Mouse (Mus musculus): ENCODE data around the gene Tm7sf3. TPM values are rescaled to one million over a fixed set of nuclear protein-coding genes. Genes with fewer than 3 reads are reported as not detected.
A peak's percentile ranks its signal among the peaks of the same experiment; 100 is the strongest.

The Tm7sf3 gene
- polyA plus RNA-seq, 1 experiment from 2014 or later: 32.3 TPM

DNA sequence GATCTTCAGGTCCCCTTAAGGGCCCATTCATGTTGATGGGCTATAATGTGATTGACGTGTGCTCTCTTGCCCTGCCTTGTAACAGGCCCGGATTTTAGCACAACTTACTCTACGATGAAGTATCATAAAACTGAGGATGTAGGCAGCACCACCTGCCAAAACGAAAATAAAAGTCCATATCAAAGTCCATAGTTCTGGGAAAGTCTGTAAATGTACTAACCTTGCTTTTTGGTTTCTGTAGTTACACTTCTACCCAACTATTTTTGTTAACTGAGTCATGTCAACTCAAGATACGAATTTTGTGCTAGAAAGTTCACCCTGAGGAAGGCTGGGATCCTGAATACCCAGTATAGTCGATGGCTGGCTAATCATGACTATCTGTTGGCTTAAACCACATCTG is 1.6 kb downstream of the Tm7sf3 start:
- Histone ChIP-seq H3K36me3 (ENCODE audit: control insufficient read depth, insufficient read depth, low read length) (no peaks in the 10 kb centered on the region), H3K27ac (ENCODE audit: low read length) (no peak overlapping the region), H3K4me2 (ENCODE audit: low read depth, low read length) (no peak overlapping the region), H3K27me3 (ENCODE audit: control insufficient read depth, insufficient read depth, low read length) (0 out of 2 replicates have a peak, but pooled peaks cover 6% of the 10 kb centered on the region), H3K4me1 (ENCODE audit: control insufficient read depth, insufficient read depth, low read length) (peaks cover 8% of the 10 kb centered on the region), H3K9me3 (replicated peaks; ENCODE audit: control insufficient read depth, low read length) (no peaks in the 10 kb centered on the region), H3K9ac (ENCODE audit: low read length) (no peak overlapping the region), H3K4me3 (replicated peaks; ENCODE audit: low read length) (no peak overlapping the region)
- no peak for ATAC-seq (ENCODE audit: insufficient read depth, low FRiP score)
- WGBS: 80% methylated on average over 6 of the region's 6 CpGs

DNA sequence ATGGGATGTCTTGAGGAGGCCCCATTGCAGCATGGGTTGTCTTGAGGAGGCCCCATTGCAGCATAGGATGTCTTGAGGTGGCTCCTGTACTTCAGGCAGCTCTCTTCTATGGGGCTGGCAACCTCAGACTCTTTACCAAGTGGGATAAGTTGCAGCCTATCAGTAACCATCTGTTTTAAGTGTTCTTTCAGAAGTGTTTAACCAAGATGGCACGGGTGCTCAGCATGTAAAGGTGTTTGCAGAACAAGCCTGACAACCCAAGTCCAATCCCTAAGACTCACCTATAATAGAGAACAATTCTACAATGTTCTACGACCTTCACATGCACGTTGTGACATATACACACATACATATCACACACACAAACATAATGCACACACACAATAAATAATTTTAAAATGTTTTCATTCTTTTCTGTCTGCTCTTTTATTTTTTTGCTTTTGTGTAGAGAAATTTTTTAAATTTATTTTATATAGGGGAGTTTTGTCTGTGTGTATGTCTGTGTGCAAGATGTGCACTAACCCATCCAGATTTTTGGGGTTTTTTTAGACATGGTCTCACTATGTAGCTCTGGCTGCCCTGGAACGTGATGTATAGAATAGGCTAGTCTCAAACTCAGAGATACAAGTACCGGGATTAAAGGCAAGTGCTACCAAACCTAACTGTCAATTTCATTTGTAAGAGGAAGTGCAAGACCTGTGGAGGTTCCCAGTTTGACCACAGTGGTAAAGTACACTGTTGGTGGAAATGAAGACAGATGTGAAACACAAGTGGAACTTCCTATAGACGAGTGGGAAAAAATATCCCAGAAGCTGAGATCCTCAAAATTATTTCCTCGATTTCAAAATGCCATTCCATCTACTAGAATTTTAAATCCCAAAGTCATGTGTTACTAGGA is 2.3 kb downstream of the Tm7sf3 start:
- H3K9me3 ChIP-seq (replicated peaks; ENCODE audit: control insufficient read depth, low read length): no peaks in the 10 kb centered on the region
- no peak overlapping the region for H3K4me2 ChIP-seq (ENCODE audit: low read depth, low read length)
- no peak overlapping the region for H3K4me3 ChIP-seq (replicated peaks; ENCODE audit: low read length)
- no peak overlapping the region for H3K27ac ChIP-seq (ENCODE audit: low read length)
- H3K9ac ChIP-seq (ENCODE audit: low read length): no peak overlapping the region
- H3K36me3 ChIP-seq (ENCODE audit: control insufficient read depth, insufficient read depth, low read length): no peaks in the 10 kb centered on the region
- 0 out of 2 replicates have a peak, but pooled peaks cover 6% of the 10 kb centered on the region for H3K27me3 ChIP-seq (ENCODE audit: control insufficient read depth, insufficient read depth, low read length)
- peaks cover 8% of the 10 kb centered on the region for H3K4me1 ChIP-seq (ENCODE audit: control insufficient read depth, insufficient read depth, low read length)
- ATAC-seq (ENCODE audit: insufficient read depth, low FRiP score): no peak
- WGBS: 80% methylated on average over 7 of the region's 7 CpGs

DNA sequence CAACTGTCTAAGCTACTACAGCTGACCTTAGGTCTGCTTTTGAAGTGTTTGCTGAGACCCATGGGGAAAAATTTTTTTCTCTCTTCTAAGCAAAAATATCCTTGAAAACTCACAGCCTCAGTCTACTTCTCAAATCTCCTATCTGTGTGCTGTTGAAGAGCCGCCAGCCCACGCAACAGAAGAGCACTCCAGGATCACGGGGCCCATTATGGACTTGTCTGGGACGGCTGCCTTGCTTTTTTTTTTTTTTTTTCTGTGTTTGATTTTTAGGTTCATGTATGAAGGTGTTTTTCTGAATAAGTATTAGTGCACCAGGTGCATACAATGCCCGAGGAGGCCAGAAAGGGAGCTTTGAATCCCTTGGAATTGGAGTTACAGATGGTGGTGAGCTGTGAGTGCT is 6.1 kb downstream of the Tm7sf3 start:
- Histone ChIP-seq H3K4me2 (ENCODE audit: low read depth, low read length) (no peak overlapping the region), H3K27me3 (ENCODE audit: control insufficient read depth, insufficient read depth, low read length) (0 out of 2 replicates have a peak, but pooled peaks cover 3% of the 10 kb centered on the region), H3K9ac (ENCODE audit: low read length) (no peak overlapping the region), H3K36me3 (ENCODE audit: control insufficient read depth, insufficient read depth, low read length) (no peaks in the 10 kb centered on the region), H3K27ac (ENCODE audit: low read length) (no peak overlapping the region), H3K4me3 (replicated peaks; ENCODE audit: low read length) (no peak overlapping the region), H3K9me3 (replicated peaks; ENCODE audit: control insufficient read depth, low read length) (no peaks in the 10 kb centered on the region), H3K4me1 (ENCODE audit: control insufficient read depth, insufficient read depth, low read length) (peaks cover 4% of the 10 kb centered on the region; the same call in 1 of the 2 replicates)
- 86% methylated on average over 5 of the region's 5 CpGs for WGBS
- ATAC-seq (ENCODE audit: insufficient read depth, low FRiP score): no peak

DNA sequence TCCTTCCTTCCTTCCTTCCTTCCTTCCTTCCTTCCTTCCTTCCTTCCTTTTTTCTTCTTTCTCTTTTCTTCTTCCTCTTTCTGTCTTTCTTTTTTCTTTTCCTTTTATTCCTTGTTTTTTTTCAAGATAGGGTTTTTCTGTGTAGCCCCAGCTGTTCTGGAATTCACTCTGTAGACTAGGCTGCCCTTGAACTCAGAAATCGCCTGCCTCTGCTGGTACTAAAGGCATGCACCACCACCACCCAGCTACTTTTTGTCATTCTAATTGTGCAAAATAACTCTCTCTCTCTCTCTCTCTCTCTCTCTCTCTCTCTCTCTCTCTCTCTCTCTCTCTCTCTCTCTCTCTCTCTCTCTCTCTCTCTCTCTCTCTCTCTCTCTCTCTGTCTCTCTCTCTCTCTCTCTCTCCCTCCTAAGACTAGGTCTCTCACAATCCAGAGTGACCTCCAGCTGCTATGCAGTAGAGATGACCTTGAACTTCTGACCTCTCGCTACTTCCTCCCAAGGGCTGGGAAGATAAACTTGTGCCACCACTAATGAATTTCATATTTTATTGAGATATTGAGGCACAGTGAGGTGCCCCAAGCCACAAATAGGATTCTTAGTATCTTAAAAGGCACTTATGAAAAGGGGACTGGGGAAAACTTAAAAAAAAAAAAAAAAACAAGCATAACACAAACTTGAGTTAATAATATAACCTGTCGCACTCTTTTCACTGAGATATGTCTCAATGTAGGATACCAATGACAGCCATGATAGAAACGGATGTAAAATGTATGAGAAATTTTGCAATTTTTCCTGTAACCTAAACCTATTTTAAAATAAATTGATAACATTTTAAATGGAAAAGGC is 7.6 kb downstream of the Tm7sf3 start:
- 60% methylated on average over 4 of the region's 4 CpGs for WGBS
- no peak for ATAC-seq (ENCODE audit: insufficient read depth, low FRiP score)

DNA sequence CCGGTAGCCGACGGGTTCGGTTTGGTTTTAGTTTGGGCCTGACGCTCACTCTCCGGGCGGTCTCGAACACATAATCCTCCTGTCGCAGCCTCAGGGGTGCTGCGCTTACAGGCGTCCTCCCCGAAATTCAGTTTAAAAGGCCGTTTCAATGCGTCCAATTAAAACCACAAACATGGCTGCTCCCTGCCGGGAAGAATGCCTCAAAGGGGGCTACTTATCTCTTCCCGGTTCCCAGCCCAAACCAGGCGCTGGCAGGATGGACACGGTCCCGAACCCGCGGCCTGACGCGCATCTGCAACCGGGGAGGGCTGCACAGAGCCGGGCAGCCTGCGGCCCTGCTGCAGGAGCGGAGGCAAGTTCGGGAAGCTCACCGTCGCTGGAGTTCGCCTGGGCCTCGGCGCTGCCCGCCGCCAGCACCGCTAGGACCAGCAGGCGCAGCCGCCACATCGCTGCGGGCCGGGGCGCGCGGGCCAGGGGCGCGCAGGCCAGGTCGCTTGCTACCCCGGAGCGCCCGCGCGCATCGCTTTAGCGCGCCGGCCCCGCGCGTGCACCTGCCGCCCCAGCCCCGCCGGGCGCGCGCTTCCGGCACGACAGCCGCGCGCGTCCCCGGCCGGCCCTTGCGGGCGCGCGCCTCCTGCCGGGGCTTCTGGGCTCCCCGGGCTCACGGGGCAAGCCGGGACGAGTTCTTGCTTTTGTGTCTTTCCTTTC is 8.5 kb downstream of the Tm7sf3 start:
- H3K27me3 ChIP-seq (ENCODE audit: control insufficient read depth, insufficient read depth, low read length): no peaks in the 10 kb centered on the region
- no peaks in the 10 kb centered on the region for H3K36me3 ChIP-seq (ENCODE audit: control insufficient read depth, insufficient read depth, low read length)
- peak overlapping the region; percentile 80 for H3K27ac ChIP-seq (ENCODE audit: low read length)
- under 1% methylated on average over 82 of the region's 82 CpGs for WGBS
- peaks cover 6% of the 10 kb centered on the region; the same call in 1 of the 2 replicates for H3K4me1 ChIP-seq (ENCODE audit: control insufficient read depth, insufficient read depth, low read length)
- peak overlapping the region; percentile 83 for H3K4me2 ChIP-seq (ENCODE audit: low read depth, low read length)
- H3K9ac ChIP-seq (ENCODE audit: low read length): peak overlapping the region; percentile 87
- H3K4me3 ChIP-seq (replicated peaks; ENCODE audit: low read length): peak overlapping the region; percentile 81
- no peaks in the 10 kb centered on the region for H3K9me3 ChIP-seq (replicated peaks; ENCODE audit: control insufficient read depth, low read length)
- ATAC-seq (ENCODE audit: insufficient read depth, low FRiP score): peak; percentile 94

More for the DNA sequence above, 7.6 kb downstream of the Tm7sf3 start:
- H3K9me3 ChIP-seq (replicated peaks; ENCODE audit: control insufficient read depth, low read length): no peaks in the 10 kb centered on the region
- H3K27ac ChIP-seq (ENCODE audit: low read length): no peak overlapping the region
- H3K4me3 ChIP-seq (replicated peaks; ENCODE audit: low read length): peak overlapping the region; percentile 81
- no peaks in the 10 kb centered on the region for H3K27me3 ChIP-seq (ENCODE audit: control insufficient read depth, insufficient read depth, low read length)
- H3K9ac ChIP-seq (ENCODE audit: low read length): no peak overlapping the region
- H3K4me2 ChIP-seq (ENCODE audit: low read depth, low read length): peak overlapping the region; percentile 83
- no peaks in the 10 kb centered on the region for H3K36me3 ChIP-seq (ENCODE audit: control insufficient read depth, insufficient read depth, low read length)
- peaks cover 4% of the 10 kb centered on the region; the same call in 1 of the 2 replicates for H3K4me1 ChIP-seq (ENCODE audit: control insufficient read depth, insufficient read depth, low read length)

DNA sequence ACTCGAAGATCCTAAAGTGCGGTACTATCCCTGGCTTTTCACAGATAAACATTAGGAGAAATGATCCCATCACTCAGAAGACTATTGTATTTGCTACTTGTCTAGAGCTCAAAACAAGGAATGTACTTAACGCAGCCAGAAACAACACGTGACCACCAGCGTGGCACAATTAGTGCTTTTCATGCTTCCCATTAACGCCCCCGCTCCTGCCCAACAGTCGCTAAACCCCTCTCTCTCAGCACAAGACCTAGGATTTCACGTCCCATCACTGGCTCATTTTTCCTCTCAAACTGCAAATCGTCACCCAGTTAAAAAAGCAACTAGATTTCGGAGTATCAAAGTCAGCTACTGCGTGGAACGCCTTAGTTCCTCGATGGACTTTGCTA is 9.0 kb downstream of the Tm7sf3 start:
- Histone ChIP-seq H3K27me3 (ENCODE audit: control insufficient read depth, insufficient read depth, low read length) (no peaks in the 10 kb centered on the region), H3K36me3 (ENCODE audit: control insufficient read depth, insufficient read depth, low read length) (no peaks in the 10 kb centered on the region), H3K4me1 (ENCODE audit: control insufficient read depth, insufficient read depth, low read length) (peaks cover 6% of the 10 kb centered on the region; the same call in 1 of the 2 replicates), H3K4me2 (ENCODE audit: low read depth, low read length) (peak overlapping the region; percentile 83), H3K9ac (ENCODE audit: low read length) (peak overlapping the region; percentile 87), H3K9me3 (replicated peaks; ENCODE audit: control insufficient read depth, low read length) (no peaks in the 10 kb centered on the region), H3K27ac (ENCODE audit: low read length) (peak overlapping the region; percentile 80), H3K4me3 (replicated peaks; ENCODE audit: low read length) (peak overlapping the region; percentile 81)
- 11% methylated on average over 14 of the region's 14 CpGs for WGBS
- ATAC-seq (ENCODE audit: insufficient read depth, low FRiP score): no peak

DNA sequence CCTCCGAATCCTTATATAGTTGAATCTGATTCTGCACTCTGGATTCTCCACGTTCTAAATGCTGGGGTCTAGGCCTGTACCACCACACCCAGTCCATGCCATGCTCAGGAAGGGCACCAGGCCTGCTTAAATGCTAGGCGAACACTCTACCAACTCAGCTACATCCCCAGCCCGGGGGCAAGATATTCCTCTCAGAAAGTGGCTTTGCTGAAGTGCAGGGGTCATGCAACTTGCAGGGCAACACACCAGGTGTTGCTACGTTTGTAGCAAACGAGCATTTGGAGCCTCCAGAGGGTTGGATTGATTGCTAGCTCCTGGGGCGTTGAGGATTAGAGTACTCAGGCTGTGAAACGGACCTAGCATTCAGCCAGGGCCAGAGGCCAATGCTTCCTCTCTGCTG is 9.5 kb downstream of the Tm7sf3 start:
- Histone ChIP-seq H3K4me1 (ENCODE audit: control insufficient read depth, insufficient read depth, low read length) (peaks cover 6% of the 10 kb centered on the region; the same call in 1 of the 2 replicates), H3K4me3 (replicated peaks; ENCODE audit: low read length) (peak overlapping the region; percentile 81), H3K9ac (ENCODE audit: low read length) (peak overlapping the region; percentile 33; the same call in 1 of the 2 replicates), H3K4me2 (ENCODE audit: low read depth, low read length) (peak overlapping the region; percentile 83), H3K27me3 (ENCODE audit: control insufficient read depth, insufficient read depth, low read length) (no peaks in the 10 kb centered on the region), H3K9me3 (replicated peaks; ENCODE audit: control insufficient read depth, low read length) (no peaks in the 10 kb centered on the region), H3K36me3 (ENCODE audit: control insufficient read depth, insufficient read depth, low read length) (no peaks in the 10 kb centered on the region), H3K27ac (ENCODE audit: low read length) (no peak overlapping the region)
- ATAC-seq (ENCODE audit: insufficient read depth, low FRiP score): no peak
- 57% methylated on average over 8 of the region's 8 CpGs for WGBS

DNA sequence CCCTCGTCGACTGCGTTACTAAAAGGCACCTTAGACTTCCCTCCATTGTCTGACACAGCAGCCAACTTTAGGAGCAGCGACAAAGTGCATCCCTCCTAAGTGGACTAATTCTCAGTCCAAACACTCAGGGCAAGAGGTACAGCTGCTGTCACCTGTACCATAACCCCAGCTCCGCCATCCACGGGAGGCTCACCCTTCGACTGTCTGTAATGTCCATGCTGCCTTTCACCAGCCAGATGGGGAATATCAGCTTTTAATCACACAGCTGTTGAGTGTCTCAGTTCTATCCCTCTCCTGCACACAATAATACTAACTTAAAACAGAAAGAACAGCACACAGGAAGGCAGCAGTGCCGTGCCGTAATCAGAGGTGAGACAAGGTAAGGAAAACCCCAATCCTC is 10.2 kb downstream of the Tm7sf3 start:
- H3K27me3 ChIP-seq (ENCODE audit: control insufficient read depth, insufficient read depth, low read length): no peaks in the 10 kb centered on the region
- H3K9ac ChIP-seq (ENCODE audit: low read length): no peak overlapping the region
- no peak overlapping the region for H3K27ac ChIP-seq (ENCODE audit: low read length)
- no peaks in the 10 kb centered on the region for H3K36me3 ChIP-seq (ENCODE audit: control insufficient read depth, insufficient read depth, low read length)
- H3K9me3 ChIP-seq (replicated peaks; ENCODE audit: control insufficient read depth, low read length): no peaks in the 10 kb centered on the region
- H3K4me1 ChIP-seq (ENCODE audit: control insufficient read depth, insufficient read depth, low read length): peaks cover 6% of the 10 kb centered on the region; the same call in 1 of the 2 replicates
- H3K4me3 ChIP-seq (replicated peaks; ENCODE audit: low read length): no peak overlapping the region
- ATAC-seq (ENCODE audit: insufficient read depth, low FRiP score): no peak
- 0 out of 2 replicates have a peak overlapping the region, but pooled peaks have one; percentile 83 for H3K4me2 ChIP-seq (ENCODE audit: low read depth, low read length)
- 61% methylated on average over 9 of the region's 9 CpGs for WGBS
